Mouse (Mus musculus) small intestine, adult 2 months (tissue): ENCODE data around the gene Itga9. TPM values are rescaled to one million over a fixed set of nuclear protein-coding genes. Genes with fewer than 3 reads are reported as not detected.

ENCODE experiments used
- H3K27ac ChIP-seq: fragments of 200-500 bp; 2 replicates; pipeline ENCODE4 v1.5.1; 2012; ENCODE audit warnings: low read depth, low read length, control low read depth, inconsistent platforms; ENCODE audit not compliant: insufficient read depth
- H3K27me3 ChIP-seq: fragments of 200-500 bp; 2 replicates; pipeline ENCODE4 v1.6.1; 2012; ENCODE audit warnings: mild to moderate bottlenecking, moderate library complexity, low read length, inconsistent platforms; ENCODE audit not compliant: control insufficient read depth, insufficient read depth
- H3K36me3 ChIP-seq: fragments of 200-500 bp; 2 replicates; pipeline ENCODE4 v1.6.1; 2012; ENCODE audit warnings: mild to moderate bottlenecking, low read length, control low read depth, inconsistent platforms; ENCODE audit not compliant: control insufficient read depth, insufficient read depth
- H3K4me1 ChIP-seq: fragments of 200-500 bp; 2 replicates; pipeline ENCODE4 v1.6.1; 2012; ENCODE audit warnings: low read length, inconsistent platforms, mixed read lengths; ENCODE audit not compliant: control insufficient read depth, insufficient read depth, insufficient read length
- H3K4me3 ChIP-seq: fragments of 200-500 bp; 2 replicates; pipeline ENCODE4 v1.5.1; 2012; ENCODE audit warnings: low read depth, mild to moderate bottlenecking, control low read depth, inconsistent platforms, low read length, moderate library complexity
- CTCF ChIP-seq: fragments of 200-500 bp; IDR thresholded peaks from 2 replicates; pipeline ENCODE4 v1.5.1; 2012; ENCODE audit warnings: low read depth, mild to moderate bottlenecking, control low read depth, inconsistent platforms, low read length, moderate library complexity, mixed read lengths; ENCODE audit not compliant: insufficient replicate concordance, insufficient read length; ENCODE audit errors: extremely low read depth
- POLR2A ChIP-seq: fragments of 200-500 bp; IDR thresholded peaks from 2 replicates; pipeline ENCODE4 v1.6.1; 2012; ENCODE audit warnings: low read depth, mild to moderate bottlenecking, control low read depth, inconsistent platforms, low read length, moderate library complexity
- WGBS: fragments of 180-500 bp; shearing (Covaris S2); methylation state at CpG from one replicate; pipeline ENCODE4 v1.1.7; 2018; 5-methylcytosine and 5-hydroxymethylcytosine counted together
- polyA plus RNA-seq: library from polyadenylated mRNA; depleted of rRNA; stranded (reverse); fragments of >200 nt; gene quantifications from 2 replicates; pipeline ENCODE4 v1.2.3, GENCODE M21; 2012

Gene Itga9
- polyA plus RNA-seq, 1 experiment = 8.0 TPM

GRCm38 (mm10) chr9:118832533-118832932, 226.0 kb downstream of the Itga9 start:
- H3K27me3 ChIP-seq = no peaks in the 10 kb centered on the region
- H3K4me3 ChIP-seq = no peak overlapping the region
- no peaks in the 10 kb centered on the region for H3K36me3 ChIP-seq
- TF ChIP-seq POLR2A (no peak), CTCF (no peak)
- H3K27ac ChIP-seq = no peak overlapping the region
- WGBS = 62% methylated on average over 3 of the region's 3 CpGs
- H3K4me1 ChIP-seq = no peaks in the 10 kb centered on the region

- 69% methylated on average over 8 of the region's 8 CpGs for WGBS
- Histone ChIP-seq H3K4me1 (no peaks in the 10 kb centered on the region), H3K36me3 (no peaks in the 10 kb centered on the region), H3K4me3 (no peak overlapping the region), H3K27me3 (no peaks in the 10 kb centered on the region), H3K27ac (no peak overlapping the region)
- TF ChIP-seq CTCF (no peak), POLR2A (no peak)
Measured at GRCm38 (mm10) chr9:118833413-118833812, 226.9 kb downstream of the Itga9 start.

DNA sequence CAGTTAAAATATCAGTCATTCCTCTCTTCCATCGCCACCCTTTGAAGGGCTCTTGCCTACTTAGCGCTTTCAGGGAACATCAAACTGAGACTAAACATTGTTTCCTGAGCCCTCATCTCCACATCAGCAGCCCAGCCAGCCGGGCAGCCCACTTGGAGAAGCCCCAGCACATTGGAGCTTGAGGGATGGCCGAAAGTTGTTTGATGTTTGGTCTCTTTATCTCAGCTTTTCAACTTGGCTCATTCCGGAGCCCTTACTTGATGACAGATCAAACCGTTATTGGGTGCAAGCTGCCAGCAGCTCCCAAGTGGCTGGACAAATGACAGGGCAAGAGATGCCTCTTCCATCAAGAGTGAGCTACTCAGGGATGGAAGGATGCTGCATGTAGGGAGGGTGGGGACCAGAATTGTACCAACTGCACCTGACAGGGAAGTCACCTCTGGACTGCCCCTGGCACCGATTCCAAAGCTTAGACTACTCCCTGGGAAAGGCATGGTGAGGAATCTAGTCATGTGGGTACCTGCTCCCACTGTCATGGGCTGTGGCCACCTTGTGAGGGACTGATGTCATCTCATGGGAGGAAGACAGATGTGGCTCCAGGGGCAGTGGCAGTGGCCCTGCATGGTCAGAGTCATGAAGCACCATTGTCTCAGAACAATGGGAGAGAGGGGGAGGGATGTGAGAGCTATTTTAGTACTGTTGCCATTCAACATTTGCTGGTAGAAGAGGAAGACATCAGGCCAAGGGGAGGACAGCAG, 232.6 kb downstream of the Itga9 start:
- Histone ChIP-seq H3K4me3 (no peak overlapping the region), H3K36me3 (no peaks in the 10 kb centered on the region), H3K27ac (no peak overlapping the region), H3K27me3 (no peaks in the 10 kb centered on the region), H3K4me1 (no peaks in the 10 kb centered on the region)
- 33% methylated on average over 7 of the region's 7 CpGs for WGBS
- TF ChIP-seq CTCF (no peak), POLR2A (no peak)

DNA sequence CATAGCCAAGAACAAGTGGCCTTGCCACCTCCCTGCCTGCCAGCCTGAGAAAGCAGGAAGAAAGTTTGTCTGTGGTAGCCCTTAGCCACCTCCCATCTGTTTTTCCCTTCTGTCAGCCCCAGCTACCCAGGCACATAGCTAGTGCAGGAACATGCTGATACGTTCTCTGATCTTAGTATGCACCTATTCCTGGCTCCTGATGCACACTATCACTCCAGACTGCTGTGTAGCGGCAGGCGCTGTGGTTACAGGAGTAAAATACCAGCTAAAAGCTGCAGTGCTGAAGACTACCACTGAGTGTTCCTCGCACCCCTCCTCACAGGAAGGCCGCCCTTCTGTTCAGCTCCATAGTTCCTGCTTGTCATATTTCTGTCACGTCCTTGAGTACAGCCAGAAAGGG, 234.8 kb downstream of the Itga9 start:
- H3K4me1 ChIP-seq = no peaks in the 10 kb centered on the region
- 89% methylated on average over 6 of the region's 6 CpGs for WGBS
- TF ChIP-seq POLR2A = no peak
- no peak for TF ChIP-seq CTCF
- no peak overlapping the region for H3K4me3 ChIP-seq
- no peaks in the 10 kb centered on the region for H3K27me3 ChIP-seq
- no peaks in the 10 kb centered on the region for H3K36me3 ChIP-seq
- H3K27ac ChIP-seq = no peak overlapping the region

GRCm38 (mm10) chr9:118841907-118842432, 235.5 kb downstream of the Itga9 start:
- peaks cover 4% of the 10 kb centered on the region; the same call in 1 of the 2 replicates for H3K4me1 ChIP-seq
- H3K4me3 ChIP-seq = no peak overlapping the region
- H3K27ac ChIP-seq = no peak overlapping the region
- 78% methylated on average over 7 of the region's 7 CpGs for WGBS
- H3K27me3 ChIP-seq = no peaks in the 10 kb centered on the region
- TF ChIP-seq POLR2A (no peak), CTCF (no peak)
- no peaks in the 10 kb centered on the region for H3K36me3 ChIP-seq

- Histone ChIP-seq H3K36me3 (no peaks in the 10 kb centered on the region), H3K27me3 (no peaks in the 10 kb centered on the region), H3K27ac (no peak overlapping the region), H3K4me1 (peaks cover 4% of the 10 kb centered on the region; the same call in 1 of the 2 replicates), H3K4me3 (no peak overlapping the region)
- 73% methylated on average over 5 of the region's 5 CpGs for WGBS
- TF ChIP-seq CTCF (no peak), POLR2A (no peak)
Measured at GRCm38 (mm10) chr9:118843711-118844110, 237.2 kb downstream of the Itga9 start.

DNA sequence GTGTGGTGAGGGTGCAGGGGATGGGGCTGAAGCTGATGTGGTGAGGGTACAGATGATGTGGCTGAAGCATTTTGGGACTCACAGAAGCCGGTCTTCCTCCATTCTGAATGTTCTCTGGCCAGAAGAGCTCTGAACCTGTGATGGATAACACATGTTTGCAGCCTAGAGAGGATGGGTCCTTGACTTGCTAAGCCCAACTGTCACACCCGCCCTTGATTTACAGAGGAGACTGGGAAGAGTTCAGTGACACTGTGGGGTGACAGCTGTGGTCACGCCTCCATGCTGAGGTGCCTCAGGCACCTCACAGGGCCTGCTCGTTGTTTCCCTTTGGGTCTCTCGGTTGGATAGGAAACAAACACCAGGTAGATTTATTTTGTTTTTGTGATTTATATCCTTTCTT, 238.5 kb downstream of the Itga9 start:
- 83% methylated on average over 5 of the region's 5 CpGs for WGBS

GRCm38 (mm10) chr9:118846766-118847165, 240.3 kb downstream of the Itga9 start:
- Histone ChIP-seq H3K36me3 (no peaks in the 10 kb centered on the region), H3K27ac (no peak overlapping the region), H3K4me3 (no peak overlapping the region), H3K4me1 (peaks cover 4% of the 10 kb centered on the region; the same call in 1 of the 2 replicates), H3K27me3 (no peaks in the 10 kb centered on the region)
- TF ChIP-seq CTCF = no peak
- WGBS = 30% methylated on average over 3 of the region's 3 CpGs

More for the DNA sequence above, 238.5 kb downstream of the Itga9 start:
- TF ChIP-seq POLR2A (no peak), CTCF (no peak)
- Histone ChIP-seq H3K27me3 (no peaks in the 10 kb centered on the region), H3K27ac (no peak overlapping the region), H3K36me3 (no peaks in the 10 kb centered on the region), H3K4me3 (no peak overlapping the region), H3K4me1 (peaks cover 4% of the 10 kb centered on the region; the same call in 1 of the 2 replicates)
